Mouse (Mus musculus) lung, postnatal 0 days (tissue): Measurements from ENCODE around the gene Klhl32.

ENCODE experiments used
- CTCF ChIP-seq: IDR thresholded peaks from 2 replicates; pipeline ENCODE4 v1.5.1; 2016; ENCODE audit warnings: antibody characterized with exemption, mild to moderate bottlenecking
- EP300 ChIP-seq: IDR thresholded peaks from 2 replicates; pipeline ENCODE4 v1.6.1; 2016; ENCODE audit warnings: antibody characterized with exemption, mild to moderate bottlenecking, control low read depth

- TF ChIP-seq EP300 (no peak), CTCF (no peak)
Observed at GRCm38 (mm10) chr4:24609564-24609963, 241.4 kb downstream of the Klhl32 start.
